Comparison of ENCODE assay signal across 15 mouse cellular contexts in genomic region chr10:118122441-118123162, GRCm38 (mm10). TPM values are rescaled to one million over a fixed set of nuclear protein-coding genes. Genes with fewer than 3 reads are reported as not detected.
A peak's percentile ranks its signal among the peaks of the same experiment; 100 is the strongest.
DNase-seq lines count a peak whose midpoint lies in the region; ATAC-seq and TF ChIP-seq lines count a peak whose summit lies in the region.
"Had no signal": no experiment of that assay in that cellular context is flagged by ENCODE, and none has a peak within 500 bp of the region (broad histone marks: within the 10 kb centered on the region; RNA-seq: fewer than 3 reads in every experiment).

No protein-coding gene starts in this region.

- DNase-seq in gastrocnemius, adult 2 months, result no peak
- no peak for DNase-seq in gastrocnemius, postnatal 4 days (ENCODE audit: low spot score in 2 of 2)
- peak; percentile 60 for DNase-seq in left cerebral cortex, postnatal 4 days
- DNase-seq in left cerebral cortex, postnatal 10 days (ENCODE audit: extremely low spot score in 1 of 2, low spot score in 2 of 2), result no peak
- peak; percentile 84 for DNase-seq in MN1 (ENCODE audit: low spot score)
- no peak for DNase-seq in embryonic facial prominence, embryonic 14.5 days (ENCODE audit: low spot score)
- DNase-seq in thymus, postnatal 14 days, result no peak
- DNase-seq: adrenal gland, adult 2 months; spleen, adult 18-20 months had no signal

- ATAC-seq in embryonic facial prominence, embryonic 14.5 days (ENCODE audit: low read depth), result no peak

- no peak overlapping the region for H3K4me3 ChIP-seq in gastrocnemius, adult 2 months
- H3K4me3 ChIP-seq in embryonic facial prominence, embryonic 14.5 days (ENCODE audit: low read depth, low read length), result no peak overlapping the region
- H3K4me3 ChIP-seq: heart, embryonic 12.5 days; kidney, embryonic 15.5 days; midbrain, embryonic 15.5 days had no signal

- TF ChIP-seq CTCF in gastrocnemius, adult 2 months (IDR thresholded peaks at IDR 0.05), result no peak

- H3K9me3 ChIP-seq in embryonic facial prominence, embryonic 14.5 days (ENCODE audit: control insufficient read depth, low read length), result no peaks in the 10 kb centered on the region
- H3K9me3 ChIP-seq: heart, embryonic 12.5 days; kidney, embryonic 15.5 days; midbrain, embryonic 15.5 days had no signal

- no peak overlapping the region for H3K9ac ChIP-seq in embryonic facial prominence, embryonic 14.5 days (ENCODE audit: low read depth, low read length)
- H3K9ac ChIP-seq: heart, embryonic 12.5 days; kidney, embryonic 15.5 days; midbrain, embryonic 15.5 days had no signal

- H3K27ac ChIP-seq in gastrocnemius, adult 2 months, result peak overlapping the region; percentile 60; the same call in 1 of the 2 replicates
- peak overlapping the region; percentile 53 for H3K27ac ChIP-seq in embryonic facial prominence, embryonic 14.5 days (replicated peaks; ENCODE audit: low read depth, low read length)
- H3K27ac ChIP-seq: kidney, embryonic 15.5 days; stomach, postnatal 0 days had no signal

- no peaks in the 10 kb centered on the region for H3K27me3 ChIP-seq in embryonic facial prominence, embryonic 14.5 days (replicated peaks; ENCODE audit: control insufficient read depth, insufficient read depth, low read length)
- H3K27me3 ChIP-seq: CH12.LX; heart, embryonic 12.5 days; midbrain, embryonic 15.5 days had no signal

- H3K36me3 ChIP-seq in embryonic facial prominence, embryonic 14.5 days (ENCODE audit: control insufficient read depth, insufficient read depth, low read length), result no peaks in the 10 kb centered on the region
- H3K36me3 ChIP-seq: heart, embryonic 12.5 days; kidney, embryonic 15.5 days; midbrain, embryonic 15.5 days had no signal

- H3K4me1 ChIP-seq in embryonic facial prominence, embryonic 14.5 days (ENCODE audit: control insufficient read depth, insufficient read depth, low read length), result peaks cover 3% of the 10 kb centered on the region; the same call in 1 of the 2 replicates
- H3K4me1 ChIP-seq: kidney, embryonic 15.5 days had no signal

- H3K4me2 ChIP-seq in embryonic facial prominence, embryonic 14.5 days (ENCODE audit: low read depth, low read length), result no peak overlapping the region
- H3K4me2 ChIP-seq: liver, embryonic 11.5 days had no signal

- intact Hi-C loops in gastrocnemius, adult 2 months (cut with DNase I), result no loop called here
- intact Hi-C loops in left cerebral cortex, postnatal 4 days (cut with DNase I), result no loop called here
- intact Hi-C loops in left cerebral cortex, postnatal 10 days (cut with DNase I), result no loop called here

- WGBS in embryonic facial prominence, embryonic 14.5 days, result 90% methylated on average over 11 of the region's 11 CpGs

RNA-seq across cellular contexts. Expression of gene Mdm1, which starts 19.0 kb away (rescaled TPM):
- total RNA-seq in gastrocnemius, adult 2 months (2021), result 1 to 10 TPM; 1.7 to 2.6 TPM
- total RNA-seq in gastrocnemius, postnatal 4 days (2021), result 1 to 10 TPM; 7.6 to 9.6 TPM
- 10 to 100 TPM; 16.7 to 19.7 TPM for total RNA-seq in left cerebral cortex, postnatal 4 days (2021)
- 10 to 100 TPM; 10.3 to 10.9 TPM for total RNA-seq in left cerebral cortex, postnatal 10 days (2021)
- 27.2 and 31.7 TPM in 2 replicates for polyA plus RNA-seq in embryonic facial prominence, embryonic 14.5 days (2014; fragmentation: Nextera tagmentation; extraction: Ambion mirVana)

Comparison
In these comparisons a context has a peak if more than half of its experiments do, and no peak if none do; other contexts are left out.
1. DNase-seq: peak in left cerebral cortex, postnatal 4 days (single experiment) and MN1 (single experiment); none in gastrocnemius, adult 2 months (single experiment), gastrocnemius, postnatal 4 days (0 of 2), left cerebral cortex, postnatal 10 days (0 of 2), embryonic facial prominence, embryonic 14.5 days (single experiment) and thymus, postnatal 14 days (single experiment).